Mouse (Mus musculus) MEL (cell line): ENCODE results near the gene Tmem50b.

ENCODE experiments used
- CTCF ChIP-seq, 3 experiments: IDR thresholded peaks in 2 of 3; conservative IDR thresholded peaks in 1 of 3; 2 replicates each; pipeline ENCODE4 v1.5.1; 2011 to 2012; ENCODE audit warnings: low read length in 3 of 3, low read depth in 2 of 3, mild to moderate bottlenecking in 2 of 3, improper control_type of control experiment in 1 of 3, inconsistent platforms in 1 of 3, mixed read lengths in 1 of 3, moderate library complexity in 1 of 3; ENCODE audit not compliant: control insufficient read depth in 1 of 3, insufficient read depth in 1 of 3, poor library complexity in 1 of 3, severe bottlenecking in 1 of 3
- EP300 ChIP-seq, 2 experiments: IDR thresholded peaks; 2 replicates each; pipeline ENCODE4 v1.6.1; 2011; ENCODE audit warnings: improper control_type of control experiment in 2 of 2, low read length in 2 of 2, low read depth in 1 of 2, mild to moderate bottlenecking in 1 of 2
- GABPA ChIP-seq: IDR thresholded peaks from 2 replicates; pipeline ENCODE4 v1.6.1; 2012; ENCODE audit warnings: low read depth, mild to moderate bottlenecking, inconsistent platforms, low read length, improper control_type of control experiment, moderate library complexity
- POLR2A ChIP-seq, 2 experiments: IDR thresholded peaks; 2 replicates each; pipeline ENCODE4 v1.6.1; 2011 to 2012; ENCODE audit warnings: low read length in 2 of 2, mild to moderate bottlenecking in 2 of 2, control low read depth in 1 of 2, improper control_type of control experiment in 1 of 2, low read depth in 1 of 2, moderate library complexity in 1 of 2; ENCODE audit not compliant: control insufficient read depth in 1 of 2, insufficient read depth in 1 of 2, poor library complexity in 1 of 2

DNA sequence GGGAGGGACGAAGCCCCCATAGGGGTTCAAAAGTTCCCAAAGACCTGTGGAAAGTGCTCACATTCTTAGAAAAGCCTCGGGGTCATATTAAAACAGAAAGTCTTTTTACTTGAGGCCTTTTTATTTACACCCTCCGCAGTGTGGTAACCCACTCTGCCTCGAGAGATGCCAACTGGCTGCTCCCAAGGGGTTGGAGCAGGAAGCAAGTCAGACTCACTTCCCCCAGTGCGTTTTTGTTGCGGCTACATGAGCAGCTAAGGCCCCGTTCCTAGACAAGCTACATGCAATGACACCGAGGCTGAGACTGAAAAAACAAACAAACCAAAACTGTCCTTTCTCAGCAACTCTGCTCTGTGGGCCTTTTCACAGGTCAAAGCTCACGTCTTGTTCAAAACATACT, 59.1 kb downstream of the Tmem50b start:
- TF ChIP-seq CTCF (IDR thresholded peaks at IDR 0.05 in 2 of 3, conservative IDR thresholded peaks at IDR 0.05 in 1 of 3; ENCODE audit: control insufficient read depth in 1 of 3, insufficient read depth in 1 of 3, low read depth in 2 of 3, low read length in 3 of 3, poor library complexity in 1 of 3, severe bottlenecking in 1 of 3) (no peak), POLR2A (IDR thresholded peaks at IDR 0.05; ENCODE audit: control insufficient read depth in 1 of 2, insufficient read depth in 1 of 2, low read depth in 1 of 2, low read length in 2 of 2, poor library complexity in 1 of 2) (no peak), EP300 (IDR thresholded peaks at IDR 0.05; ENCODE audit: low read depth in 1 of 2, low read length in 2 of 2) (no peak), GABPA (no peak)
